Mouse (Mus musculus) heart, adult 11 months (tissue): Measurements from ENCODE around the gene Cst3.

Source experiments
- DNase-seq: peaks from one replicate; pipeline ENCODE4 v3.0.0; 2022

The Cst3 gene

GRCm38 (mm10) chr2:148851116-148851906 is 24.2 kb downstream of the Cst3 start:
- peak; percentile 96 for DNase-seq

GRCm38 (mm10) chr2:148839224-148839623 is 36.3 kb downstream of the Cst3 start:
- no peak for DNase-seq

DNA sequence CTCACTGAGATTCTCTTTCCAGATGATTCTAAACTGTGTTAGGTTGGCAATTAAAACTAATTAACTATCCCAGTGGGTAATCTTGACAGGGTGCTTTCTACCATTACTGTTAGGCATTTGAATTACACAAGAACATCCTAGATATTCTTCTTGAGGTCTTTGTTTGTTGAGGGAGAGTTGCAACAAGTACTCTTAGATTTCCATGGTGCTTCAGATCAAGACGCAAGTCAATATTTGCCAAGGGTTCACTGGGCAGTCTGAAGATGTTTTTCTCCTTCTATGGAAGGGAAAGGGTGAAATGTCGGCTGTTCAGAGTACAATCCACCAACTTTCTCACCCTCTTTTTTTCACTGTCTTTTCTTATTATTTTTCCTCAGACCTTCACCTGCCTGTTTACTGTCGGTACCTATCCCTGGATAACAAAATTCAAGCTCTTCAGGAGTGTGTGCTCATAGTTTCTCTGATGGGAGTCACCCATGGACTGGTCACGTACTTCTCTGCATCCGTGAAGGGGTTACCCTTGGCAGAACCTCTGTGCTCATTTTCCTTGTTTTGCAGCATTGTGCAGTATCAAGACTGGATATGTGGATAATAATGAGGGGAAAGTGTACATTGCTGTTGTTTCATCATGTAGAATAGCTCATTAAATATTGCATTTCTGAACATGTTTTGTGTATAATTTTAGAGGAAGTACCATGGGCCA is 37.3 kb downstream of the Cst3 start:
- peak; percentile 39 for DNase-seq

GRCm38 (mm10) chr2:148834912-148835311 is 40.6 kb downstream of the Cst3 start, which contains the start of gene Cst9:
Gene Cst9, plus strand, starts transcription at chr2:148835147.
- DNase-seq, result peak; percentile 79

- DNase-seq, result no peak
These were observed 49.5 kb downstream of the Cst3 start for GRCm38 (mm10) chr2:148825986-148826385.
